Mouse (Mus musculus): ENCODE data around the gene Traf5.

DNA sequence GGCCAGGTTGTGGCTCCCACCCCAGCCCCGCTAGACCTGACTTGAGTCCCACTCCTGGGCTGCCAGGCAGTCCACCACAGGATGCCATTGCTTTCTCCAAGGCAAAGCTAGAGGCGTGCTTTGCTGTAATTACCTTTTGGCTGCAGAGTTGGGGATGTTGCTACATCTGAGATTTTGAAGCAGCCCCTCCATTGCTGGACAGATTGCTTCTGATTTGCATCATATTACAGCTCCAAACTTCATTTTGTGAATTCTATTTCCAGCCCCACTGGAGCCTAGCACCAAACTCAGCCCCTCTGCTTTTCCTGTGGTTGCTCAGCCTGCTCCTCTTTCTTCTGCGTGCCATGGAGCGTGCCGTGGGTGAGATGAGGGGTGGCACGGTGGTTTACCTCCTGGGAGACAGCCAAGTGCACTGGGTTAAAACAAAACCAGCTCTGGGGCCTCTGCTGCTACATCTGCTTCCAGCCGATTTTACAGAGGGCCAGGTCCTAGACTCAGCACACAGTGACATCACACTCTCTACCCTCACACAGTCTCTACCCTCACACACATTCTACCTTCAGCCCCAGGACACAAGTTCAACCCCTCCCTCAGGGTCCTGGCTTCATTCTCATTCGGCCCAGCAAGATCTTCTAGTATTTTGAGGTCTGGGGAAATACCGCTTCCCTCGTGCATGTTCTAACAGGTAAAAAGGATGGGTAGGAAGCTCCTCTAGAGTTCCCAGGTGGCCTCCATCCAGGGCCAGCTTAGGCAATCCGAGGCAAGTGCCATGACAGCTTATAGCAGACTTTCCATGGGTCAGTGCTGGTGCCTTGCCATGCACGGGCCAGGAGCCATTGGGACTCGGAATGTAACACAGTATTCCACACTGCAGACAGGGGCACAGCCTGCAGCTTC, 117.6 kb downstream of the Traf5 start:
- TF ChIP-seq POLR2A (IDR thresholded peaks at IDR 0.05; ENCODE audit: low read depth, low read length) (no peak), CTCF (IDR thresholded peaks at IDR 0.05; ENCODE audit: borderline replicate concordance, insufficient read depth, low read length) (no peak)

Measured in embryonic fibroblast, embryonic 13.5 days (primary cell).